Mouse (Mus musculus) midbrain, postnatal 0 days (tissue): ENCODE measurements around the gene Traip. TPM values are rescaled to one million over a fixed set of nuclear protein-coding genes. Genes with fewer than 3 reads are reported as not detected.

Experiments
- ATAC-seq: fragments of 200-750 bp; cut with Nextera tagmentation; 2 replicates; pipeline ENCODE4 v1.8.0; 2017; ENCODE audit warnings: moderate number of reproducible peaks, mild to moderate bottlenecking, moderate TSS enrichment, moderate library complexity; ENCODE audit not compliant: low FRiP score
- DNase-seq: peaks from one replicate; pipeline ENCODE4 v3.0.0-alpha.2; 2015; ENCODE audit warnings: low spot score
- H3K27ac ChIP-seq: fragments of 300-500 bp; sonication (generic); 2 replicates; pipeline ENCODE4 v1.5.1; 2014; ENCODE audit warnings: low read depth, mild to moderate bottlenecking, low read length, mixed read lengths
- H3K27me3 ChIP-seq: fragments of 300-500 bp; sonication (generic); 2 replicates; pipeline ENCODE4 v1.6.1; 2014; ENCODE audit warnings: low read length, control low read depth, mixed read lengths; ENCODE audit not compliant: insufficient read depth
- H3K36me3 ChIP-seq: fragments of 300-500 bp; sonication (generic); 2 replicates; pipeline ENCODE4 v1.6.1; 2014; ENCODE audit warnings: low read length, control low read depth, mixed read lengths; ENCODE audit not compliant: insufficient read depth
- H3K4me1 ChIP-seq: fragments of 300-500 bp; sonication (generic); 2 replicates; pipeline ENCODE4 v1.6.1; 2014; ENCODE audit warnings: mild to moderate bottlenecking, control low read depth, antibody characterized with exemption, low read length, mixed read lengths; ENCODE audit not compliant: insufficient read depth
- H3K4me2 ChIP-seq: fragments of 300-500 bp; sonication (generic); 2 replicates; pipeline ENCODE4 v1.6.1; 2014; ENCODE audit warnings: low read depth, mild to moderate bottlenecking, low read length, mixed read lengths; ENCODE audit not compliant: poor library complexity, severe bottlenecking
- H3K4me3 ChIP-seq: fragments of 300-500 bp; sonication (generic); 2 replicates; pipeline ENCODE4 v1.5.1; 2014; ENCODE audit warnings: low read depth, mild to moderate bottlenecking, low read length, moderate library complexity
- H3K9ac ChIP-seq: fragments of 300-500 bp; sonication (generic); replicated peaks from 2 replicates; pipeline ENCODE4 v1.6.1; 2014; ENCODE audit warnings: mild to moderate bottlenecking, low read length, moderate library complexity, mixed read lengths; ENCODE audit not compliant: poor library complexity, severe bottlenecking
- H3K9me3 ChIP-seq: fragments of 300-500 bp; sonication (generic); 2 replicates; pipeline ENCODE4 v1.6.1; 2016; ENCODE audit warnings: low read length, control low read depth
- CTCF ChIP-seq: IDR thresholded peaks from 2 replicates; pipeline ENCODE4 v1.5.1; 2016; ENCODE audit warnings: antibody characterized with exemption, mild to moderate bottlenecking
- WGBS: fragments of 180-500 bp; shearing (Covaris S2); extraction: QIAGEN DNeasy Blood & Tissue Kit; methylation state at CpG from one replicate; pipeline ENCODE4 v1.1.7; 2014; 5-methylcytosine and 5-hydroxymethylcytosine counted together
- polyA plus RNA-seq: library from polyadenylated mRNA; unstranded; fragments of >200 nt; fragmentation: Nextera tagmentation; extraction: Ambion mirVana; gene quantifications from 2 replicates; pipeline ENCODE4 v1.2.1, GENCODE M21; 2015
- total RNA-seq: library from RNA; depleted of rRNA; stranded (reverse); fragments of >200 nt; gene quantifications from 2 replicates; pipeline ENCODE4 v1.2.3, GENCODE M21; 2014

Traip gene
- total and polyA plus RNA-seq, 2 experiments from 2014 or later = 9.0 to 11.6 TPM

- TF ChIP-seq CTCF = no peak
- Histone ChIP-seq H3K36me3 (no peaks in the 10 kb centered on the region), H3K27me3 (no peaks in the 10 kb centered on the region), H3K4me1 (no peaks in the 10 kb centered on the region), H3K9ac (no peak within 1 kb of the TSS), H3K9me3 (no peaks in the 10 kb centered on the region), H3K4me3 (no peak within 1 kb of the TSS), H3K4me2 (no peak within 1 kb of the TSS), H3K27ac (no peak within 1 kb of the TSS)
- DNase-seq (no peak), ATAC-seq (no peak)
- 46% methylated on average over 2 of the region's 2 CpGs for WGBS
These were observed 42.3 kb downstream of the Traip start, which contains the start of gene Cdhr4 for GRCm38 (mm10) chr9:107992197-107992596. Gene Cdhr4, plus strand, starts transcription at chr9:107992497.

GRCm38 (mm10) chr9:107993013-107993412, 43.1 kb downstream of the Traip start:
- Histone ChIP-seq H3K4me2 (no peak overlapping the region), H3K4me3 (no peak overlapping the region), H3K4me1 (no peaks in the 10 kb centered on the region), H3K27me3 (no peaks in the 10 kb centered on the region), H3K36me3 (no peaks in the 10 kb centered on the region), H3K9me3 (no peaks in the 10 kb centered on the region), H3K27ac (no peak overlapping the region), H3K9ac (no peak overlapping the region)
- TF ChIP-seq CTCF = no peak
- 84% methylated on average over 11 of the region's 11 CpGs for WGBS
- DNase-seq (no peak), ATAC-seq (no peak)

- WGBS = 69% methylated on average over 2 of the region's 2 CpGs
- ATAC-seq (no peak), DNase-seq (no peak)
- no peak for TF ChIP-seq CTCF
- no peaks in the 10 kb centered on the region for H3K9me3 ChIP-seq
- H3K27ac ChIP-seq = no peak overlapping the region
- no peak overlapping the region for H3K4me2 ChIP-seq
- no peaks in the 10 kb centered on the region for H3K4me1 ChIP-seq
- H3K36me3 ChIP-seq = no peaks in the 10 kb centered on the region
- no peak overlapping the region for H3K9ac ChIP-seq
- no peak overlapping the region for H3K4me3 ChIP-seq
- no peaks in the 10 kb centered on the region for H3K27me3 ChIP-seq
These were observed 44.5 kb downstream of the Traip start for GRCm38 (mm10) chr9:107994464-107994863.

GRCm38 (mm10) chr9:107995513-107995912, 45.6 kb downstream of the Traip start:
- no peaks in the 10 kb centered on the region for H3K4me1 ChIP-seq
- no peak overlapping the region for H3K4me2 ChIP-seq
- ATAC-seq = no peak
- no peak overlapping the region for H3K9ac ChIP-seq
- H3K4me3 ChIP-seq = no peak overlapping the region
- no peak for DNase-seq
- WGBS = 97% methylated on average over 21 of the region's 21 CpGs
- H3K36me3 ChIP-seq = no peaks in the 10 kb centered on the region
- H3K27me3 ChIP-seq = no peaks in the 10 kb centered on the region
- H3K27ac ChIP-seq = no peak overlapping the region
- H3K9me3 ChIP-seq = no peaks in the 10 kb centered on the region
- no peak for TF ChIP-seq CTCF

- no peak within 1 kb of the TSS for H3K27ac ChIP-seq
- no peak within 1 kb of the TSS for H3K4me3 ChIP-seq
- no peaks in the 10 kb centered on the region for H3K9me3 ChIP-seq
- H3K4me1 ChIP-seq = no peaks in the 10 kb centered on the region
- H3K4me2 ChIP-seq = no peak within 1 kb of the TSS
- H3K27me3 ChIP-seq = no peaks in the 10 kb centered on the region
- TF ChIP-seq CTCF = no peak
- 90% methylated on average over 5 of the region's 5 CpGs for WGBS
- no peak for ATAC-seq
- no peak within 1 kb of the TSS; the same call in 1 of the 2 replicates for H3K9ac ChIP-seq
- no peak for DNase-seq
- H3K36me3 ChIP-seq = no peaks in the 10 kb centered on the region
These were observed 46.1 kb downstream of the Traip start, which contains the start of gene Gm20662 for GRCm38 (mm10) chr9:107996049-107996448. Gene Gm20662, plus strand, starts transcription at chr9:107996349.

GRCm38 (mm10) chr9:108001922-108002770, 52.2 kb downstream of the Traip start, which contains the start of gene Ip6k1:
Gene Ip6k1, plus strand, starts transcription at chr9:108002501.
- Histone ChIP-seq H3K4me3 (peak within 1 kb of the TSS; percentile 97), H3K27me3 (no peaks in the 10 kb centered on the region), H3K4me1 (0 out of 2 replicates have a peak, but pooled peaks cover 4% of the 10 kb centered on the region), H3K27ac (peak within 1 kb of the TSS; percentile 99), H3K9me3 (no peaks in the 10 kb centered on the region), H3K36me3 (no peaks in the 10 kb centered on the region), H3K4me2 (peak within 1 kb of the TSS; percentile 81), H3K9ac (peak within 1 kb of the TSS; percentile 99)
- under 1% methylated on average over 51 of the region's 51 CpGs for WGBS
- ATAC-seq = peak; percentile 99
- DNase-seq = peak; percentile 100
- TF ChIP-seq CTCF = no peak
